Mouse (Mus musculus) heart, embryonic 11.5 days (tissue): ENCODE data around the gene Slain2. TPM values are rescaled to one million over a fixed set of nuclear protein-coding genes. Genes with fewer than 3 reads are reported as not detected.
"Not testable (repeated sequence)": the region's sequence is repeated elsewhere in the genome, so short reads cannot be mapped to it uniquely, and the experiment has no call there.

Experiments used
- ATAC-seq: fragments of 200-750 bp; cut with Nextera tagmentation; replicated peaks from 2 replicates; pipeline ENCODE4 v1.8.0; 2017; ENCODE audit warnings: moderate library complexity; ENCODE audit not compliant: insufficient number of reproducible peaks, low FRiP score, low TSS enrichment
- H3K27ac ChIP-seq: fragments of 300-500 bp; sonication (generic); 2 replicates; pipeline ENCODE4 v1.5.1; 2014; ENCODE audit warnings: mild to moderate bottlenecking, low read depth, low read length
- H3K27me3 ChIP-seq: fragments of 300-500 bp; sonication (generic); 2 replicates; pipeline ENCODE4 v1.6.1; 2014; ENCODE audit warnings: mild to moderate bottlenecking, low read length, mixed read lengths; ENCODE audit not compliant: control insufficient read depth, insufficient read depth
- H3K36me3 ChIP-seq: fragments of 300-500 bp; sonication (generic); 2 replicates; pipeline ENCODE4 v1.6.1; 2014; ENCODE audit warnings: mild to moderate bottlenecking, low read length, moderate library complexity, mixed read lengths; ENCODE audit not compliant: control insufficient read depth, insufficient read depth
- H3K4me1 ChIP-seq: fragments of 300-500 bp; sonication (generic); 2 replicates; pipeline ENCODE4 v1.6.1; 2014; ENCODE audit warnings: low read length; ENCODE audit not compliant: control insufficient read depth, insufficient read depth
- H3K4me2 ChIP-seq: fragments of 300-500 bp; sonication (generic); 2 replicates; pipeline ENCODE4 v1.6.1; 2014; ENCODE audit warnings: mild to moderate bottlenecking, moderate library complexity
- H3K4me3 ChIP-seq: fragments of 300-500 bp; sonication (generic); 2 replicates; pipeline ENCODE4 v1.5.1; 2014; ENCODE audit warnings: low read depth, low read length
- H3K9ac ChIP-seq: fragments of 300-500 bp; sonication (generic); 2 replicates; pipeline ENCODE4 v1.6.1; 2014; ENCODE audit warnings: mild to moderate bottlenecking, low read depth, low read length, moderate library complexity
- H3K9me3 ChIP-seq: fragments of 300-500 bp; sonication (generic); replicated peaks from 2 replicates; pipeline ENCODE4 v1.6.1; 2016; ENCODE audit warnings: low read length; ENCODE audit not compliant: control insufficient read depth
- WGBS: fragments of 180-500 bp; shearing (Covaris S2); extraction: QIAGEN DNeasy Blood & Tissue Kit; methylation state at CpG from one replicate; pipeline ENCODE4 v1.1.7; 2014; ENCODE audit not compliant: insufficient replicate concordance; 5-methylcytosine and 5-hydroxymethylcytosine counted together
- polyA plus RNA-seq: library from polyadenylated mRNA; unstranded; fragments of >200 nt; fragmentation: Nextera tagmentation; extraction: Ambion mirVana; gene quantifications from 2 replicates; pipeline ENCODE4 v1.2.1, GENCODE M21; 2014

Slain2 gene
- polyA plus RNA-seq, 1 experiment from 2014 or later: 23.1 TPM

- peaks cover 27% of the 10 kb centered on the region for H3K4me1 ChIP-seq
- no peak for ATAC-seq
- H3K9ac ChIP-seq: no peak overlapping the region
- no peak overlapping the region for H3K4me2 ChIP-seq
- H3K9me3 ChIP-seq: no peaks in the 10 kb centered on the region
- no peaks in the 10 kb centered on the region for H3K27me3 ChIP-seq
- no peak overlapping the region for H3K4me3 ChIP-seq
- H3K36me3 ChIP-seq: no peaks in the 10 kb centered on the region
- WGBS: 96% methylated on average over 4 of the region's 4 CpGs
- no peak overlapping the region for H3K27ac ChIP-seq
These were observed 6.3 kb downstream of the Slain2 start for GRCm38 (mm10) chr5:72920416-72920815.

DNA sequence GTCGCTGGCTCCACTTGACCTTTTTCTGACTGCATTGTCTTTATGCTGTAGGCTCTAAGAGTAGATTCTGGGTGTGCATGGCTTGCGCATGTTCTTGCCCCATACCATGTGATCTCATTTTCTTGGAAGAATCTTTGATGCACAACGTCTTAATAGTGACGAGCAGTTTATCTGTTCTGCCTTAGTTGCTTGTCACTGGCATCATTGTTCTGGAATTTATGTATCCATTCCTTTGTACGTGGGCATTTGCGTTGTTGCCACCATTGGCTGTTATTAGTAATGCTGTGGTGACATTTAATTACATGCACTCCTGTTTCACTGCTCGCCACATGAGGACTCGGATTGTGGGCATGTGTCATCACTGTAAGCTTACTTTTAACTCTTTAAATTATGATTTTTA lies 7.1 kb downstream of the Slain2 start:
- peaks cover 25% of the 10 kb centered on the region for H3K4me1 ChIP-seq
- ATAC-seq: no peak
- 83% methylated on average over 8 of the region's 8 CpGs for WGBS

GRCm38 (mm10) chr5:72922796-72923195 lies 8.7 kb downstream of the Slain2 start:
- Histone ChIP-seq H3K9ac (no peak overlapping the region), H3K27ac (no peak overlapping the region), H3K27me3 (no peaks in the 10 kb centered on the region), H3K4me3 (no peak overlapping the region), H3K36me3 (no peaks in the 10 kb centered on the region), H3K4me1 (peaks cover 18% of the 10 kb centered on the region), H3K4me2 (no peak overlapping the region), H3K9me3 (no peaks in the 10 kb centered on the region)
- WGBS: 92% methylated on average over 3 of the region's 3 CpGs
- ATAC-seq: no peak

More for the DNA sequence above, 7.1 kb downstream of the Slain2 start:
- no peaks in the 10 kb centered on the region for H3K9me3 ChIP-seq
- no peak overlapping the region for H3K27ac ChIP-seq
- H3K27me3 ChIP-seq: no peaks in the 10 kb centered on the region
- H3K36me3 ChIP-seq: no peaks in the 10 kb centered on the region
- no peak overlapping the region for H3K9ac ChIP-seq
- H3K4me3 ChIP-seq: no peak overlapping the region
- no peak overlapping the region for H3K4me2 ChIP-seq

- ATAC-seq: no peak
- Histone ChIP-seq H3K9me3 (no peaks in the 10 kb centered on the region), H3K9ac (no peak overlapping the region), H3K4me3 (no peak overlapping the region), H3K4me1 (peaks cover 18% of the 10 kb centered on the region), H3K27ac (no peak overlapping the region), H3K27me3 (no peaks in the 10 kb centered on the region), H3K4me2 (no peak overlapping the region), H3K36me3 (no peaks in the 10 kb centered on the region)
These were observed 13.0 kb downstream of the Slain2 start for GRCm38 (mm10) chr5:72927074-72927473.

DNA sequence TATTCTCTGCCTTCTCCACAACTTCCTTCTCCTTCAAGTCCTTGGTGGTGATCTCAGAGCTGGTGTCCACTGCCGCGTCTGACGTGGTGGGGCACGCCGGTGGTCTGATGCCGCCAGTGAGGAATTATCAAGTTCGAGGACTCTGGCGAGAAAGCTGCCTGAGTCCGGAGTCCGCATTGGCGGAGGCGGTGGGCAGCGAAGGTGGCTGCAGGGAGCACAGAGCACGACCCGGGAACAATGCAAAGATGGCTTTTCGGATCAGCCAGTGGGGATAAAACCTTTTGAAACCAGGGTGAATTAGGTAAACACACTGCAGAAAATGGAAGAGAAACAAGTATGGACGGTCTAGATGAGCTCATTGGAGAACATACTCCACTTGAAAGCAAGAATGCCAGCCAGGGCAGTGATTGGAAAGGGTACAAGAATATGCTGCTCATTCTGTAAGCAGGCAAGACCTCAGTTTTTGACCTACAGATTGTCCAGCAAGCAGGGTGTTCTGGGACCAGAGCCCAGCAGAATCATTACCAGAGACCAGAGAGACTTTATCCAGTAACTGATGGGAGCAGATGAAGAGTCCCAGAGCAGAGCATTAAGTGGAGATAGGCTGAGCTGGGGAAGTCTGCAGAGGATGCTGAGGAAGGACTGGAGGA lies 19.0 kb downstream of the Slain2 start:
- no peak for ATAC-seq
- no peak overlapping the region for H3K4me2 ChIP-seq
- H3K27ac ChIP-seq: no peak overlapping the region
- no peak overlapping the region for H3K4me3 ChIP-seq
- H3K4me1 ChIP-seq: peaks cover 3% of the 10 kb centered on the region; the same call in 1 of the 2 replicates
- no peaks in the 10 kb centered on the region for H3K36me3 ChIP-seq
- H3K9me3 ChIP-seq: no peaks in the 10 kb centered on the region
- no peaks in the 10 kb centered on the region for H3K27me3 ChIP-seq
- H3K9ac ChIP-seq: no peak overlapping the region
- WGBS: 90% methylated on average over 17 of the region's 17 CpGs

GRCm38 (mm10) chr5:72938421-72938820 lies 24.3 kb downstream of the Slain2 start:
- ATAC-seq, H3K4me3 ChIP-seq, H3K4me2 ChIP-seq, H3K9ac ChIP-seq, H3K27ac ChIP-seq, H3K4me1 ChIP-seq, H3K36me3 ChIP-seq, H3K27me3 ChIP-seq, H3K9me3 ChIP-seq: not testable (repeated sequence)
- WGBS: 86% methylated on average over 3 of the region's 3 CpGs

GRCm38 (mm10) chr5:72939311-72939710 lies 25.2 kb downstream of the Slain2 start:
- Histone ChIP-seq H3K36me3 (peaks cover 4% of the 10 kb centered on the region; the same call in 1 of the 2 replicates), H3K27ac (no peak overlapping the region), H3K4me2 (no peak overlapping the region), H3K4me3 (no peak overlapping the region), H3K27me3 (no peaks in the 10 kb centered on the region), H3K9ac (no peak overlapping the region), H3K4me1 (no peaks in the 10 kb centered on the region), H3K9me3 (no peaks in the 10 kb centered on the region)
- 91% methylated on average over 2 of the region's 2 CpGs for WGBS
- no peak for ATAC-seq

DNA sequence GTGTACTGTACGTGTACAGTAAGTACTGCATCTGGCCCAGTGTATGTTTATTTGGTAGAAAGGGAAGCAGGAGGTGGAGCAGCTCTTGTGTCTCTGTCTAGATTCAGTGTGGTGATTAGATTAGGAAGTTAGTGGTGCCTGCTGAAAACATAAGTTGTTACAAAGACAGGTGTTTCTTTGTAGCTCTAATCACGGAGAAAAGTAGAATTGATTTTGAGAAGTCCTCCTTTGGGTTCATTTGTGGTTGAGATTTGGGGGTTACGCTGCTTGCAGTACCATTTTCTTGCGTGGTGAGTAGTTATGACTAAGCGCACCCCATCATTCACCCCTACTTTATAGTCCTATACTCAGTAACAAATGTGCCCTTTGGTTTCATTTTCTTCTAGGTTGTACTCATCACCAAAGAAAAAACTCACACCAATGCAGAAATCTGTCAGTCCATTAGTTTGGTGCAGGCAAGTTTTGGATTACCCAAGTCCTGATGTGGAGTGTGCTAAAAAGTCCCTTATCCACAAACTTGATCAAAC lies 26.9 kb downstream of the Slain2 start:
- Histone ChIP-seq H3K4me2 (no peak overlapping the region), H3K9ac (no peak overlapping the region), H3K36me3 (peaks cover 4% of the 10 kb centered on the region; the same call in 1 of the 2 replicates), H3K4me1 (no peaks in the 10 kb centered on the region), H3K27me3 (no peaks in the 10 kb centered on the region), H3K9me3 (no peaks in the 10 kb centered on the region), H3K4me3 (no peak overlapping the region), H3K27ac (no peak overlapping the region)
- no peak for ATAC-seq
- WGBS: 89% methylated on average over 5 of the region's 5 CpGs

DNA sequence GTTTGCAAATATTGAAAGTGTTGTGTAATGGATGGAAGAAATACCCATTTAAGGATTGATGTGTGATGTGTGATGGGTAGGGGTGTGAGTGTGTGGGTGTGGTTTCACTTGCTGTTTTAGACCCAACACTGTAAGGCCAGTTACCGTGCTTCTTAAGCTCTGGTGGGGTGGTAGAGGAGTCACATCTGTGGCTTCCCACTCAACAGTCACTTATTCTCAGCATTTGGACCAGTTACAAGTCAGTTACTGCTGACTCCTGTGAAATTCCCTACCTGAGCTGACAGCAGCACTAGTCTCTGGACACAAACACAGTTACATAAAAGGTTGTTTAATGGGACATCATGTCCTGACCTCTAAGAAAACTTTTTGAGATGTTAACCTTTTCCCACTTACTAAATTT lies 34.0 kb downstream of the Slain2 start:
- Histone ChIP-seq H3K27ac (no peak overlapping the region), H3K27me3 (no peaks in the 10 kb centered on the region), H3K9ac (no peak overlapping the region), H3K36me3 (peaks cover under 1% of the 10 kb centered on the region; the same call in 1 of the 2 replicates), H3K9me3 (no peaks in the 10 kb centered on the region), H3K4me2 (no peak overlapping the region), H3K4me1 (no peaks in the 10 kb centered on the region), H3K4me3 (no peak overlapping the region)
- WGBS: 78% methylated on average over 1 of the region's 1 CpGs
- ATAC-seq: no peak
